Mouse (Mus musculus) forebrain, embryonic 16.5 days (tissue): ENCODE measurements around the gene Armc9. TPM values are rescaled to one million over a fixed set of nuclear protein-coding genes. Genes with fewer than 3 reads are reported as not detected.

Experiments used
- ATAC-seq: fragments of 200-750 bp; cut with Nextera tagmentation; 2 replicates; pipeline ENCODE4 v1.8.0; 2017; ENCODE audit warnings: mild to moderate bottlenecking, moderate library complexity
- H3K27ac ChIP-seq: fragments of 300-500 bp; sonication (generic); 2 replicates; pipeline ENCODE4 v1.5.1; 2014; ENCODE audit warnings: low read length, control low read depth
- H3K27me3 ChIP-seq: fragments of 300-500 bp; sonication (generic); replicated peaks from 2 replicates; pipeline ENCODE4 v1.6.1; 2014; ENCODE audit warnings: low read length; ENCODE audit not compliant: control insufficient read depth, insufficient read depth
- H3K36me3 ChIP-seq: fragments of 300-500 bp; sonication (generic); 2 replicates; pipeline ENCODE4 v1.6.1; 2014; ENCODE audit not compliant: control insufficient read depth, insufficient read depth
- H3K4me1 ChIP-seq: fragments of 300-500 bp; sonication (generic); replicated peaks from 2 replicates; pipeline ENCODE4 v1.6.1; 2014; ENCODE audit warnings: low read length; ENCODE audit not compliant: control insufficient read depth, insufficient read depth
- H3K4me2 ChIP-seq: fragments of 300-500 bp; sonication (generic); 2 replicates; pipeline ENCODE4 v1.6.1; 2014; ENCODE audit warnings: mild to moderate bottlenecking, low read length, control low read depth
- H3K4me3 ChIP-seq: fragments of 300-500 bp; sonication (generic); replicated peaks from 2 replicates; pipeline ENCODE4 v1.5.1; 2014; ENCODE audit warnings: mild to moderate bottlenecking, low read length, control low read depth
- H3K9ac ChIP-seq: fragments of 300-500 bp; sonication (generic); replicated peaks from 2 replicates; pipeline ENCODE4 v1.6.1; 2014; ENCODE audit warnings: low read depth, low read length, control low read depth
- H3K9me3 ChIP-seq: fragments of 300-500 bp; sonication (generic); 2 replicates; pipeline ENCODE4 v1.6.1; 2016; ENCODE audit warnings: low read length; ENCODE audit not compliant: control insufficient read depth
- WGBS: fragments of 180-500 bp; shearing (Covaris S2); extraction: QIAGEN DNeasy Blood & Tissue Kit; methylation state at CpG from one replicate; pipeline ENCODE4 v1.1.7; 2014; 5-methylcytosine and 5-hydroxymethylcytosine counted together
- polyA plus RNA-seq: library from polyadenylated mRNA; unstranded; fragments of >200 nt; fragmentation: Nextera tagmentation; extraction: Ambion mirVana; gene quantifications from 2 replicates; pipeline ENCODE4 v1.2.1, GENCODE M21; 2015

Gene Armc9
- polyA plus RNA-seq, 1 experiment from 2014 or later: 36.5 TPM

- Histone ChIP-seq H3K36me3 (no peaks in the 10 kb centered on the region), H3K4me1 (no peaks in the 10 kb centered on the region), H3K9ac (no peak overlapping the region), H3K4me2 (no peak overlapping the region), H3K27ac (no peak overlapping the region), H3K27me3 (no peaks in the 10 kb centered on the region), H3K4me3 (no peak overlapping the region), H3K9me3 (no peaks in the 10 kb centered on the region)
- WGBS: 84% methylated on average over 6 of the region's 6 CpGs
- no peak for ATAC-seq
Observed at GRCm38 (mm10) chr1:86271707-86272106, 117.1 kb downstream of the Armc9 start.

DNA sequence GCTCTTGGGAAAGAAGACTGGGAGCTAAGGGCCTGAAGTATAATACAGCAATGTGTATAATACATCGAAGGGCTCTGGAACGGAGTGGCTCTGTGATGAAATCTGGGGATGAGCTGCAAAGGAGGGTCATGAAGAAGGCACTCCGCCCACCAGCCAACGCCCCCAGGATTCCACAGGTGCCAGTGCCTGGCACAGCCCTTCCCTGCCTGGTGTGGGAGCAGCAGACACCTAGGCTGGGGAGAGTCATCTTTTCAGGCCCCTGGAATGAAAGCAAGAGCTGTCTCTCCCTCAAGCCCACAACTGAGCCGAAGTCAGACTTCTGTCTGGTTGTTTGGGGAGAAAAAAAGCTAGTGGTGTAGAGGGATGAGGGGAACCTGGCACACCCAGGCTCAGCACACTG is 122.5 kb downstream of the Armc9 start:
- Histone ChIP-seq H3K27me3 (no peaks in the 10 kb centered on the region), H3K27ac (no peak overlapping the region), H3K36me3 (no peaks in the 10 kb centered on the region), H3K9me3 (no peaks in the 10 kb centered on the region), H3K4me2 (no peak overlapping the region), H3K4me3 (no peak overlapping the region), H3K4me1 (no peaks in the 10 kb centered on the region), H3K9ac (no peak overlapping the region)
- ATAC-seq: no peak
- 90% methylated on average over 5 of the region's 5 CpGs for WGBS

- H3K4me1 ChIP-seq: no peaks in the 10 kb centered on the region
- H3K9ac ChIP-seq: no peak overlapping the region
- H3K36me3 ChIP-seq: no peaks in the 10 kb centered on the region
- WGBS: 92% methylated on average over 11 of the region's 11 CpGs
- H3K27me3 ChIP-seq: no peaks in the 10 kb centered on the region
- no peaks in the 10 kb centered on the region for H3K9me3 ChIP-seq
- H3K27ac ChIP-seq: no peak overlapping the region
- no peak overlapping the region for H3K4me3 ChIP-seq
- H3K4me2 ChIP-seq: no peak overlapping the region
- ATAC-seq: no peak
Observed at GRCm38 (mm10) chr1:86281781-86282536, 127.4 kb downstream of the Armc9 start.

DNA sequence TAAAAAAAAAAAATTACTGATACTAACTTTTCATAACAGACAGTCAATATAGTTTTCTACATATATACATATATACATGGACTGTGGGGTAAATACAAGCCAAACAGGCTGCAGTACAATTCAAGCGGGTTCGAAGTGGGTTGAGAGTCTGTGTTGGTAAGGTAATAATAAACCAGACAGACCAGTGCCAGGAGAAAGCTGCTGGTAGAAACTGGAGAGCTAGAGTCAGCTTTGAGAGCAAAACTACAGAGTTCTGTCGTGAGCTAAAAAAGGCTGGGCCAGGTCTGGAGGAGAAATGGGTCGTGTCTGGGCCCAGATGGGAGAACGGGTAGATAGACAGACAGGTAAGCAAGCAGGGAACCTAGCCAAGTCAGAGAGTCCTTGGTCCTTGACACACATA is 129.5 kb downstream of the Armc9 start:
- WGBS: 93% methylated on average over 5 of the region's 5 CpGs
- Histone ChIP-seq H3K27ac (no peak overlapping the region), H3K4me1 (no peaks in the 10 kb centered on the region), H3K27me3 (no peaks in the 10 kb centered on the region), H3K9ac (no peak overlapping the region), H3K4me3 (no peak overlapping the region), H3K9me3 (no peaks in the 10 kb centered on the region), H3K36me3 (no peaks in the 10 kb centered on the region), H3K4me2 (no peak overlapping the region)
- no peak for ATAC-seq

GRCm38 (mm10) chr1:86285295-86285694 is 130.7 kb downstream of the Armc9 start:
- Histone ChIP-seq H3K9ac (no peak overlapping the region), H3K36me3 (no peaks in the 10 kb centered on the region), H3K27me3 (no peaks in the 10 kb centered on the region), H3K4me3 (no peak overlapping the region), H3K4me2 (no peak overlapping the region), H3K9me3 (no peaks in the 10 kb centered on the region), H3K27ac (no peak overlapping the region), H3K4me1 (no peaks in the 10 kb centered on the region)
- no peak for ATAC-seq
- 82% methylated on average over 6 of the region's 6 CpGs for WGBS

- Histone ChIP-seq H3K4me2 (no peak overlapping the region), H3K36me3 (no peaks in the 10 kb centered on the region), H3K9ac (no peak overlapping the region), H3K9me3 (no peaks in the 10 kb centered on the region), H3K27ac (no peak overlapping the region), H3K27me3 (no peaks in the 10 kb centered on the region), H3K4me1 (no peaks in the 10 kb centered on the region), H3K4me3 (no peak overlapping the region)
- WGBS: 83% methylated on average over 4 of the region's 4 CpGs
- ATAC-seq: no peak
Observed at GRCm38 (mm10) chr1:86287473-86287872, 132.9 kb downstream of the Armc9 start.

- H3K4me2 ChIP-seq: no peak overlapping the region
- no peaks in the 10 kb centered on the region for H3K27me3 ChIP-seq
- H3K27ac ChIP-seq: no peak overlapping the region
- H3K4me3 ChIP-seq: no peak overlapping the region
- H3K4me1 ChIP-seq: peaks cover 8% of the 10 kb centered on the region
- no peak for ATAC-seq
- 54% methylated on average over 3 of the region's 3 CpGs for WGBS
- H3K9me3 ChIP-seq: no peaks in the 10 kb centered on the region
- no peak overlapping the region for H3K9ac ChIP-seq
- no peaks in the 10 kb centered on the region for H3K36me3 ChIP-seq
Observed at GRCm38 (mm10) chr1:86290452-86290851, 135.9 kb downstream of the Armc9 start.

DNA sequence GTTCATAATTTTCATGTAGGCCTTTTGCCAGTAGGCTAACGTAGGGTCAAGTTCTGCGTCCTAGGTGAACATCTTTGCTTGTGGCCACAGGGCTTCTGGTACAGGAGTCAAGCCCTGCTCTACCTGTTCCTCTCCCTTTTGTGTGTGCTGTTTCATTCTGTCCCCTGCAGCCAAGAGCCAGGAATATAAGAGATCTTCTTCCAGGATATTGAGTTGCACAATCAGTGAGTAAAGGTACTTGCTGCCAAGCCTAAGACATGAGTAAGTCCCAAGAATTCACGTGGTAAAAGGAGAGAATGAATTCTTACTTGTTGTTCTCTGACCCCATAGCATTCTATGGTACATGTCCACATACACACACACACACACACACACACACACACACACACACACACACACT is 138.5 kb downstream of the Armc9 start:
- ATAC-seq: no peak
- H3K4me2 ChIP-seq: no peak overlapping the region
- no peaks in the 10 kb centered on the region for H3K27me3 ChIP-seq
- H3K4me1 ChIP-seq: peaks cover 8% of the 10 kb centered on the region
- H3K36me3 ChIP-seq: no peaks in the 10 kb centered on the region
- no peak overlapping the region for H3K27ac ChIP-seq
- H3K4me3 ChIP-seq: no peak overlapping the region
- H3K9me3 ChIP-seq: no peaks in the 10 kb centered on the region
- no peak overlapping the region for H3K9ac ChIP-seq
- WGBS: 89% methylated on average over 3 of the region's 3 CpGs

DNA sequence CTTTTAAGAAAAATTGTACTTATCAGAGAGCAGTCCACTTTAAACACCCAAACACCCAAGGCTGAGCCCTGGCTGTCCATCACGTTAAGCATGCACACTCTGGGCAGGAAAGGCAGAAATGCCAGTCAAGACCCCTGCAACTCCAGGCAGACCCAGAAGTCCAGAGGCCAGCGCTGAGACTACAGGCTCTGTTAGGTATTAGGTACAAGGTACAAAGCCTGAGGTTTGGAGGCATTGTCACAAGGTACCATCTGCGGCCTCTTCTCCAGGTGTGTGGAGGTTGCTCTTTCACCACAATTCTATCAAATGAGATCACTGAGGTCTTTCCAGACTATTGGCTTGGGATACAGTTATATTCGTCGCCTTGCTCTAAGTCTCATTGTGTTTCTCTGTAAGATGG is 139.3 kb downstream of the Armc9 start:
- no peak overlapping the region for H3K4me3 ChIP-seq
- H3K27ac ChIP-seq: no peak overlapping the region
- H3K36me3 ChIP-seq: no peaks in the 10 kb centered on the region
- H3K4me2 ChIP-seq: no peak overlapping the region
- no peak for ATAC-seq
- H3K9me3 ChIP-seq: no peaks in the 10 kb centered on the region
- no peaks in the 10 kb centered on the region for H3K27me3 ChIP-seq
- H3K9ac ChIP-seq: no peak overlapping the region
- H3K4me1 ChIP-seq: peaks cover 8% of the 10 kb centered on the region
- 88% methylated on average over 5 of the region's 5 CpGs for WGBS

DNA sequence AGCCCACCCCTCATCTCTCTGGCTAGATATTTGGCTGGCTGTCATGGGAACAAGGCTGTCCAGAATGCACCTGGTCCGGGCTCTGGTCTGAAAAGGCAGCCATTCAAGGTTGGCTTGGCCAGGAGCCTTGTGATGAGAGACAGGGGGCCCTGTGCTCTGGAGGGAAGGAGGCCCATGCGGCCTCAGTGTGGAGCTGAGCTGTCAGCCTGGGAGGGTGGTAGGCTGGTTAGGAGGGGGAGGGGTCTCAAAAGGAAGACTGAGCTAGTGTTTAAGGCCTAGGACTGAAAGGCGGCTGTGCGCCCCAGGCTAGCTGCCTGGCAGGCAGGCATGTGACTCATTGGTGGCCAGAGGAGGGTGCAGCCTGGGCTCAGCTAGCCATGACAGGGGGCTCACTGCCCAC is 139.9 kb downstream of the Armc9 start:
- Histone ChIP-seq H3K9ac (no peak overlapping the region), H3K4me3 (no peak overlapping the region), H3K27me3 (no peaks in the 10 kb centered on the region), H3K9me3 (no peaks in the 10 kb centered on the region), H3K27ac (no peak overlapping the region), H3K4me2 (no peak overlapping the region), H3K36me3 (no peaks in the 10 kb centered on the region), H3K4me1 (peaks cover 8% of the 10 kb centered on the region)
- 10% methylated on average over 4 of the region's 4 CpGs for WGBS
- ATAC-seq: peak; percentile 45; the same call in 1 of the 2 replicates
